Mouse (Mus musculus) fibroblast of lung, adult 2 months (primary cell): ENCODE data around the gene Zfp979.
"Not testable (repeated sequence)": the region's sequence is repeated elsewhere in the genome, so short reads cannot be mapped to it uniquely, and the experiment has no call there.

Source experiments
- DNase-seq: peaks from one replicate; pipeline ENCODE4 v3.0.0-alpha.2; 2011; ENCODE audit warnings: low read depth

Gene Zfp979

DNA sequence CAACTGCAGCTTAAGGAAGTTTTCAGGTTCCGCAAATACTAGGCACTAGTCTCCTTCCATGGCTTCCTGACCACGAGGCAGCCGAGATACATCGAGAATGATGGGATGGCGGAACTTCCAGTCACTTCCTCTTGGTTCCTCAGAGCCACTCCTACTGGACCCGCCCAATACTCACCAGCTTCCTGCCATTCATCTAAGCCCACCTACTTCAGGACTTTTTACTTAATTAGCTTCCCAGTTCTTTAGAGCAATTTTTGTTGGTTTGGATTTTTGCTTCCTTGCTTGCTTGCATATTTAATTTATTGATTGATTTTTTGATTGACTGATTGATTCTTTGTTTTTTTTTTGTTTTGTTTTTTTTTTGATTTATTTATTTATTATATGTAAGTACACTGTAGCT, at the start of gene Zfp979:
Zfp979 (minus strand) TSS at position 101 of the 400 bp plus-strand sequence.
- DNase-seq: not testable (repeated sequence)

DNA sequence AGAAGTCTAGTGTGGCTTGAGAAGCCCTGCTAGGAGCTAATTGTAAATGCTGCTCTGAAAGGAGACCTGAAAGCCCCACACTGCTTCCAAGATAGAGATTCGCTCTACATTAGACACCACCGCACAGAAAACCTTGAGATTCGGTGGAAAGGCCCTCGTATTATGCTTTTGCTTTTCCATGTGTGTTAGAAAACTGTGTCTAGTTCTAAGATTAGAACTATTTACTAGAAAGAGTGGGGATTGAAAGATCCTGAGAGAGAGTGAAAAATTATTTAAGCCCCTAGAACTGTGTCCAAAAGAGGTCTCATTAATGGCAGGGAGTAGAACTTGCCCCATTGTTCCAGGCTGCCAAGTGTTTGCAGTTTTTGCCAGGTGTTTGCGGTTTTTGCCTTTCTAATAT, 12.9 kb upstream of the Zfp979 start:
- DNase-seq: not testable (repeated sequence)

DNA sequence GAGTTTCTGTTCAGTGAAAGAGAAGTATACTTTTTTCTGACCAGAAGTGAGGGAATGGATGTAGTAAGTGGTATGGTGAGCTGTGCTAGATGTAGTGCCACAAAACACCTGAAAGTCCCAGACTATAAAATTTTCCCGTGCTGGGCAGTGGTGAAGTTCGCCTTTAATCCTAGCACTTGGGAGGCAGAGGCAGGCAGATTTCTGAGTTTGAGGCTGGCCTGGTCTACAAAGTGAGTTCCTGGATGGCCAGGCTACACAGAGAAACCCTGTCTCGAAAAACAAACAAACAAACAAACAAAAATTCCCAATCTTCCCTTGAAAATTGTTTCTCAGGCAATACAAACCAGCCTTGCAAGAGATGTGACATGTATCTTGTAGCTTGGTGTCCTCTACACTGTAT, 5.1 kb upstream of the Zfp979 start:
- DNase-seq: not testable (repeated sequence)

DNA sequence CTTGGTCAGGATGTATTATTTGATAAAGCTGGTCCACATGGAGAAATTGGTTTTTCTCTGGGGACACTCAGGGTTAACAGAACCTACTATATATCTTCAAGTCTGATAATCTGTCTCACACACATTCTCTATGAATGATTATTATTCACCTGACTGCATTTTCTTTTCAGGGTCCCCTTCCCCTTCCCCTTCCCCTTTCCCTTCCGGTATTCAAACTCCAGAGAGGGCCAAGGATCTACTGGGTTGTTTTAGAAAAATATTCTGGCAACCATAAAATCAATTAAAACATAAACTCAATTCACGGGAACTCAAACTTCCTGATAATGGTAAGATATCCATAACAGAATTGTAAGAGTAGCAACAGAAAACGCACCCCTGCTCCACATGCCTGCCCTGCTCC, 381 bp downstream of the Zfp979 start:
- not testable (repeated sequence) for DNase-seq

DNA sequence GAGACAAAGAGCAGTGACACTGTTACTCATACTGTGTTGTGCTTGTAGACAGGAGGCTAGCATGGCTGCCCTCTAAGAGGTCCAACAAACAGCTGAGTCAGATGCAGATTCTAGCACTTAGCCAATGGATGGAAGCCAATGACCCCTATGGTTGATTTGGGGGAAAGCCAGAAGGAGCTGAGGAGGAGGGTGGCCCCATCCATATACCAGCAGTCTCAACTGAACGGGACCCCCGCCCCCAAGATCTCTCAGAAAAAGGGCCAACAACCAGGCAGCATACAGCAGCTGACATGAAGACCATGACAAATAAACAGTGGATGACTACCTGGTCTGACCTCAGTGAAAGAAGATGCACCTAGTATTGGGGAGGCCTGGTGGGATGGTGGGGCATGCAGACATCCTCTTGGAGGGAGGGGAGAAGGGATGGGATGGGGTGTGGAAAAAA, 8.5 kb downstream of the Zfp979 start:
- DNase-seq: not testable (repeated sequence)

DNA sequence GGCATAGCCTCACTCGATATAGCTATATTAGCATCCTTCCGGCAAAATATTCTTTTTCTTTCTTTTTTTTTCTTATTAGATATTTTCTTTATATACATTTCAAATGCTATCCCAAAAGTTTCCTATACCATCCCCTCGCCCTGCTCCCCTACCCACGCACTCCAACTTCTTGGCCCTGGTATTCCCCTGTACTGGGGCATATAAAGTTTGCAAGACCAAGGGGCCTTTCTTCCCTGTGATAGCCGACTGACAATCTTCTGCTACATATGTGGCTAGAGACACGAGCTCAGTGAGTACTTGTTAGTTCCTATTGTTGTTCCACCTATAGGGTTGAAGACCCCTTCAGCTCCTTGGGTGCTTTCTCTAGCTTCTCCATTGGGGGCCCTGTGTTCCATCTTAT, 35.8 kb downstream of the Zfp979 start:
- not testable (repeated sequence) for DNase-seq

DNA sequence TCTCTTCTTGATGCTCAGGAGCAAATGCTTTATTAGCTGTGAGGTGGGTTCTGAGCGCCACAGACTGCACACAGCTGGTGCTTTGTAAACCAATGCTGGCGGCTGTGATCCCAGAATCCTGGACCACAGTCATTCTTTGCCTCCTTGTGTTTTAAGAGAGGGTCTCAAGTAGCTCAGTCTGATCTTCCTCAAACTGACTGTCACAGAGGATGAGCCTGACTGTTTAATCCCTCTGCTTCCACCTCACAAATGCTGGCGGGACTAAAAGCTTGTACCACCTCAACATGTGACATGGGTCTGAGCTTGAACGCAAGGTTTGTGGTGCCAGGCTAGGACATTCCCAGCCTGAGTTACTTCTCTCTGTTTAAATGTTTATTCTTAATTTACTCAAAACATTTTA, 36.8 kb downstream of the Zfp979 start:
- no peak for DNase-seq

DNA sequence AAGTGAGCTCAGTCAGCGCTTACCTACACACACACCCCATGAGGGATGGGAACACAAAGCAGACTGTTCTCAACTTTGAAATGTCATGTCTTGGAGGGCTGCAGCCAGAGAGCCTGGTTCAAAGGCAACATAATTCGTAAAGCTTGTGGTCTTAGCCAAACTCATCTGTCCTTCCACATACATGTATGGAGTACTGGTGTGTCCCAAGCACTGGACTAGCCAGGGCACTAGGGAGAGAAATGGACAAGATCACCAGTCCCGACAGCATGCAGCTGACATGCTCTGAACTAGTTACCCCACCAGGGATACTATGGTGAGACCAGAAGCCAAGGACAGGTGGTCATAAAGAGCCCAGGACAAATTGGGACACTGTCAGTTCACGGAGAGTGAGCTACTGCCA, 38.5 kb downstream of the Zfp979 start:
- no peak for DNase-seq

DNA sequence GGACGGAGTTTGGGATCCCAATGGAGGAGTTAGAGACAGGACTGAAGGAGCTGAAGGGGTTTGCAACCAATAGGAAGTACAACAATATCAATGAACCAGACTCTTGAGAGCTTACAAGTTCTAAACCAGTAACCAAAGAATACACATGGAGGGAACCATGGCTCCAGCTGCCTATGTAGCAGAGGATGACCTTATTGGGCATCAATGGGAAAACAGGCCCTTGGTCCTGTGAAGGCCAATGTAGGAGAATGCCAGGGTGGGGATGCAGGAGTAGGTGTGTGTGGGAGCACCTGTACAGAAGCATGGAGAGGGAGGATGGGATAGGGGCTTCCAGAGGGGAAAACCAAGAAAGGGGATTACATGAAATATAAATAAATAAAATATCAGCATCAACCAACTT, 40.4 kb downstream of the Zfp979 start:
- DNase-seq: no peak

DNA sequence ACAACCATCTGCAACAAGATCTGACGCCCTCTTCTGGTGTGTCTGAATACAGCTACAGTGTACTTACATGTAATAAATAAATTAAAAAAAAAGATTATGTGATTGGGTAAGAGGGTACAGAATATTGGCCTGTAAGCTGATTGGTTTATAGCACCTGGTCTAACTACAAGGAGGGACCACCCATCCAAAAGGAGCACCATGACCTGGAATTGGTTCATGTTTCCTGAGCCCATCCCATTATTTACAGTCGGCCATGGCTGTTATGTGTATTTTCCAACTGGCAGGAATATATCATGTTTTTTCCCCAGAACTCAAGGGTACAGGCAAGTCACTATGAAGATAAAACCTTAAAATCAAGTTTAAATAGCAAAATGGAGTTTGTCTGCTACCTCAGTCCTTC, 43.5 kb downstream of the Zfp979 start:
- no peak for DNase-seq

DNA sequence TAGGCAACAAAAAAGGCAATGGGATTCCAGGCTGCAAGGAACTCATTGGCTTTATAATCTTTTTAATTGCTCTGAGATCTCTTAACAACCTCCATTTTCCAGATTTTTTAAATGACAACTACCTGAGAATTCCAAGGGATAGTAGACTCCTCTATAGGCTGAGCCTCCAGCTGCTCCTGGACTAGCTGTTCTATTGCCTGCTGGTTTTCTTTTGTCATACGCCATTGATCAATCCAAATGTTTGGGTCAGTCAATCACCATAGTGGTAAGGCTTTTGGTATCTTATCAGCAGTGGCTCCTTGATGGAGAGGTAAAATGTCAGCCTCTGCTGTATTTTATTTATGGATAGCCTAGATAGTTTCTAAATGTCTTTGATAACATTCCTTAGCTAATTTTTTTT, 44.6 kb downstream of the Zfp979 start:
- DNase-seq: no peak

DNA sequence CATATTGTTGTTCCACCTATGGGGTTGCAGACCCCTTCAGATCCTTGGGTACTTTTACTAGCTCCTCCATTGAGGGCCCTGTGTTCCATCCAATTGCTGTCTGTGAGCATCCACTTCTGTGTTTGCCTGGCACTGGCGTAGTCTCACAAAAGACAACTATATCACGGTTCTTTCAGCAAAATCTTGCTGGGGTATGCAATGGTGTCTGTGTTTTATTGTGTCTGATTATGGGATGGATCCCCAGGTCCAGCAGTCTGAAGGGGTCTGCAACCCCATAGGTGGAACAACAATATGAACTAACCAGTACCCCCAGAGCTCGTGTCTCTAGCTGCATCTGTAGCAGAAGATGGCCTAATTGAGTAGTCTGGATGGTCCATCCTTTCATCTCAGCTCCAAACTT, 47.7 kb downstream of the Zfp979 start:
- not testable (repeated sequence) for DNase-seq

DNA sequence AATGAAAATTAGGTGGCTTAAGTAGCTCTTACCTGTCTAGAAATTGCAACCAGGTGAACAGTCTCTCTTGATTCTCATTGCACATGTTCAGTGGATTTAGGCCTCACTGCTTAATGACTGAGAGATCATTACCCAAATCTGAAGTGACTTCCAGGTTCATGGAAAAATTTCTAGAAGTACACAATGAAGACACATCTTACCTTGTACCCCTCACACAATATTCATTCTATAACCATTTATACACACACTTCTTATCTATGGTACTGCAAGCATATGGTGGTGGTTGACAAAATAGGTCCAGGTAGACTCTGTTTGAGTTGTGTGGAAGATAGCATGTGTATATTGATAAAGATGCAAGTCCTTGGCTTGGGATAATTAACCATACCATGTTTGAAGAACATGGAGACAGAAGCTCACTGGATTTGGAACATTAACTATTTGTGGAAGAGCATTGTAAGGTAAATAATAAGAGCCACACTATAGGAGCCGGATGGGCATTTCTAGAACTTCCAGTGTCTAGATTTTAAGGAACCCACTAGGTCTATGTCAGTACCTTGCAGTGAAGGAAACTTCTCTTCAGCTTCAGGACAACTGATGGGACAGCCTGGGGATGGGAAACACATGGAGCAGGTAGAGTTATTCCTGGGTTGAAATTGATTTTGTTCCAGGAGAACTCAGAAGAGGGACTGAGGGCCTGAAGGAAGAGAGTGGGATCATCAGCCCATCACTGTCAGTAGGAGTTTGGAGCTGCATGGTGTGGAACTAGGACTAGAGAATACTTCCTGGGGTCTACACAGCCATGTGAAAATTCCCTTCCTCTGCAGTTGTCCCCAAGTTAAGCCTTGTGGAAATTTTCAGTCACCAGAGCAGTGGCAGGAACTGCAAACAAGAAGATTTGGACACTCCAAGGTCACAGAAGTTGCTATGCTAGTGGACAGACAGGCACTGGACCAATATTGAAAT, 55.5 kb downstream of the Zfp979 start:
- no peak for DNase-seq

DNA sequence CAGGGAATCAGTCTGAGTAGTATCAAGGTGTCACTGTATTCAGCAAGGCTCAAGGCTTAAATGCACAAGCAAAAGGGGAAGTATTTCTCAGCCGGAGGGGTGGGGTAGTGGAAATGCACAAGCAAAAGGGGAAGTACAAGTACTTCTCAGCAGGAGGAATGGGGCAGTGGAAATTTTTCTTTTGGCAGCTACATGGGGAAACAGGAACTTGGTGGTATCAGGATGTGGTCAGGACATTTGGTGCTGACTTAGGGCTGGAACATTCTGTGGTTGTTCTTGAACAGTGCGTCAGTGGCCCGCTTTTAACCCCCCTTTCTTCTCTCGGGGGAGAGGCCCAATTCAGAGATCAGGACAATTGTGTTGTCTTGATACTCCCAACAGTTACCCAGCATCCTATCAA, 62.9 kb downstream of the Zfp979 start:
- not testable (repeated sequence) for DNase-seq

DNA sequence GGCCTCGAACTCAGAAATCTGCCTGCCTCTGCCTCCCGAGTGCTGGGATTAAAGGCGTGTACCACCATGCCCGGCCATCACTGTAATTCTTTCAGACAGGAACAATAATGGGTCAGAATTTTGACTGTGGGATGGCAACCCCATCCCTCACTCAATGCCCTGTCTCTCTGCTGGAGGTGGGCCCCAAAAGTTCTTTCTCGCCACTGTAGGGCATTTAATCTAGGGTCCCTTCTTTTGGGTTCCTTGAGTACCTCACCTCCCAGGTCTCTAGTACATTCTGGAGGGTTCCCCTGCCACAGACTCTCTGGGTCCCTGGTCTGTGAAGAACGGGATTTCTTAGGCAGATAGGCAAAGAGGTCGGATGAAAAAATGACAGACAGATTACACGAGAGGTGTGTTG, 71.2 kb downstream of the Zfp979 start:
- DNase-seq: not testable (repeated sequence)

DNA sequence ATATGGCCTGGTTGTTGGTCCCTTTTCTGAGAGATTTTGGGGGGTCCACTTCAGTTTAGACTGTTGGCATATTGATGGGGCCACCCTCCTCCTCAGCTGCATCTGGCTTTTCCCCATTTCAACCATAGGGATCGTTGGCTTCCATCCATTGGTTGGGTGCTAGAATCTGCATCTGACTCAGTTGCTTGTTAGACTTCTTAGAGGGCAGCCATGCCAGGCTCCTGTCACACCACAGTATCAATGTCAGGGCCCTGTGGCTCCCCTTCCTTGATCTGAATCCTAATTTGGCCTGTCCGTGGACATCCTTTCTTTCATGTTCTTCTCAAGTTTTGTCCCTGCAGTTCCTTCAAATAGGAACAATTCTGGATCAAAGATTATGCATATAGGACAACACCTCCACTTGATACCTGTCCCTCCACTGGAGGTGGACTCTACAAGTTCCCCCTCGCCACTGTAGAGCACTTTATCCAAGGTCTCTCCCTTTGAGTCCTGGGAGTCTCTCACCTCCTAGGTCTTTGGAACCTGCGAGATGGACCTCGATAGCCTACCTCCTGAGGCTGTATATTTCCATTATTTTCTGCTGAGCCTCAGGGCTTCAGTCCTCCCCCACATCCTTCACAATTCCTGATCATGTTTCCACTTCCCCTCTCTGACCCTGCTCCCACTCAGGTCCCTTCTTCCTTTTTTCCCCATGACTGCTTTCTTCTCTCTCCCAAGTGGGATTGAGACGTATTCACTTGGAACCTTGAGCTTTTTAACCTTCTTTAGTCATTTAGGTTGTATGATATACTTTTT, 76.7 kb downstream of the Zfp979 start:
- no peak for DNase-seq
